Mouse (Mus musculus): ENCODE data around the gene Slc35e3. TPM values are rescaled to one million over a fixed set of nuclear protein-coding genes. Genes with fewer than 3 reads are reported as not detected.
"Not testable (repeated sequence)": the region's sequence is repeated elsewhere in the genome, so short reads cannot be mapped to it uniquely, and the experiment has no call there.

The Slc35e3 gene
- total and polyA plus RNA-seq, 2 experiments from 2014 or later: 23.9 to 24.9 TPM

- Histone ChIP-seq H3K27me3 (ENCODE audit: insufficient read depth, low read length) (no peaks in the 10 kb centered on the region), H3K4me2 (ENCODE audit: low read depth, low read length) (no peak overlapping the region), H3K4me3 (ENCODE audit: low read length) (no peak overlapping the region), H3K4me1 (ENCODE audit: insufficient read depth, low read length) (no peaks in the 10 kb centered on the region), H3K9ac (replicated peaks; ENCODE audit: low read length) (no peak overlapping the region), H3K36me3 (ENCODE audit: insufficient read depth, low read length) (peaks cover 70% of the 10 kb centered on the region), H3K9me3 (ENCODE audit: low read length) (no peaks in the 10 kb centered on the region), H3K27ac (no peak overlapping the region)
- DNase-seq (ENCODE audit: low spot score) (no peak), ATAC-seq (no peak)
- WGBS: 95% methylated on average over 6 of the region's 6 CpGs
- TF ChIP-seq CTCF (IDR thresholded peaks at IDR 0.05; ENCODE audit: low read depth): no peak
Measured at GRCm38 (mm10) chr10:117761551-117761950, 15.4 kb upstream of the Slc35e3 start.

- H3K9ac ChIP-seq (replicated peaks; ENCODE audit: low read length): no peak overlapping the region
- no peak overlapping the region for H3K4me2 ChIP-seq (ENCODE audit: low read depth, low read length)
- ATAC-seq (no peak), DNase-seq (ENCODE audit: low spot score) (no peak)
- no peak overlapping the region for H3K27ac ChIP-seq
- H3K4me1 ChIP-seq (ENCODE audit: insufficient read depth, low read length): no peaks in the 10 kb centered on the region
- peaks cover 65% of the 10 kb centered on the region for H3K36me3 ChIP-seq (ENCODE audit: insufficient read depth, low read length)
- 93% methylated on average over 9 of the region's 9 CpGs for WGBS
- no peak overlapping the region for H3K4me3 ChIP-seq (ENCODE audit: low read length)
- TF ChIP-seq CTCF (IDR thresholded peaks at IDR 0.05; ENCODE audit: low read depth): no peak
- H3K9me3 ChIP-seq (ENCODE audit: low read length): no peaks in the 10 kb centered on the region
- no peaks in the 10 kb centered on the region for H3K27me3 ChIP-seq (ENCODE audit: insufficient read depth, low read length)
Measured at GRCm38 (mm10) chr10:117760831-117761335, 14.7 kb upstream of the Slc35e3 start.

GRCm38 (mm10) chr10:117759844-117760630 lies 13.9 kb upstream of the Slc35e3 start:
- Histone ChIP-seq H3K27me3 (ENCODE audit: insufficient read depth, low read length) (no peaks in the 10 kb centered on the region), H3K36me3 (ENCODE audit: insufficient read depth, low read length) (peaks cover 63% of the 10 kb centered on the region), H3K9ac (replicated peaks; ENCODE audit: low read length) (no peak overlapping the region), H3K4me3 (ENCODE audit: low read length) (no peak overlapping the region), H3K4me2 (ENCODE audit: low read depth, low read length) (no peak overlapping the region), H3K4me1 (ENCODE audit: insufficient read depth, low read length) (no peaks in the 10 kb centered on the region), H3K27ac (no peak overlapping the region), H3K9me3 (ENCODE audit: low read length) (no peaks in the 10 kb centered on the region)
- ATAC-seq: no peak
- TF ChIP-seq CTCF (IDR thresholded peaks at IDR 0.05; ENCODE audit: low read depth): no peak
- DNase-seq (ENCODE audit: low spot score): no peak
- WGBS: 94% methylated on average over 10 of the region's 10 CpGs

- Histone ChIP-seq H3K9ac (replicated peaks; ENCODE audit: low read length) (no peak overlapping the region), H3K4me1 (ENCODE audit: insufficient read depth, low read length) (no peaks in the 10 kb centered on the region), H3K4me3 (ENCODE audit: low read length) (no peak overlapping the region), H3K4me2 (ENCODE audit: low read depth, low read length) (no peak overlapping the region), H3K36me3 (ENCODE audit: insufficient read depth, low read length) (peaks cover 56% of the 10 kb centered on the region), H3K9me3 (ENCODE audit: low read length) (no peaks in the 10 kb centered on the region), H3K27ac (no peak overlapping the region), H3K27me3 (ENCODE audit: insufficient read depth, low read length) (no peaks in the 10 kb centered on the region)
- 91% methylated on average over 18 of the region's 18 CpGs for WGBS
- ATAC-seq (no peak), DNase-seq (ENCODE audit: low spot score) (no peak)
- no peak for TF ChIP-seq CTCF (IDR thresholded peaks at IDR 0.05; ENCODE audit: low read depth)
Measured at GRCm38 (mm10) chr10:117758749-117759727, 12.9 kb upstream of the Slc35e3 start.

- WGBS: 98% methylated on average over 3 of the region's 3 CpGs
- H3K9me3 ChIP-seq (ENCODE audit: low read length); H3K4me1 ChIP-seq (ENCODE audit: insufficient read depth, low read length); H3K9ac ChIP-seq (replicated peaks; ENCODE audit: low read length); ATAC-seq; DNase-seq (ENCODE audit: low spot score); H3K4me2 ChIP-seq (ENCODE audit: low read depth, low read length); H3K4me3 ChIP-seq (ENCODE audit: low read length); H3K27me3 ChIP-seq (ENCODE audit: insufficient read depth, low read length); H3K27ac ChIP-seq: not testable (repeated sequence)
- H3K36me3 ChIP-seq (ENCODE audit: insufficient read depth, low read length): peaks cover 52% of the 10 kb centered on the region
Measured at GRCm38 (mm10) chr10:117758344-117758743, 12.2 kb upstream of the Slc35e3 start.

GRCm38 (mm10) chr10:117757796-117758342 lies 11.7 kb upstream of the Slc35e3 start:
- no peak for TF ChIP-seq CTCF (IDR thresholded peaks at IDR 0.05; ENCODE audit: low read depth)

More at GRCm38 (mm10) chr10:117757796-117758342, 11.7 kb upstream of the Slc35e3 start:
- H3K4me1 ChIP-seq (ENCODE audit: insufficient read depth, low read length): no peaks in the 10 kb centered on the region
- H3K27me3 ChIP-seq (ENCODE audit: insufficient read depth, low read length): no peaks in the 10 kb centered on the region
- WGBS: 98% methylated on average over 7 of the region's 7 CpGs
- no peak overlapping the region for H3K9ac ChIP-seq (replicated peaks; ENCODE audit: low read length)
- no peaks in the 10 kb centered on the region for H3K9me3 ChIP-seq (ENCODE audit: low read length)
- ATAC-seq (no peak), DNase-seq (ENCODE audit: low spot score) (no peak)
- H3K4me3 ChIP-seq (ENCODE audit: low read length): no peak overlapping the region
- no peak overlapping the region for H3K4me2 ChIP-seq (ENCODE audit: low read depth, low read length)
- peaks cover 49% of the 10 kb centered on the region for H3K36me3 ChIP-seq (ENCODE audit: insufficient read depth, low read length)
- H3K27ac ChIP-seq: no peak overlapping the region

Measured in hindbrain, postnatal 0 days (tissue).